8 mouse cellular contexts compared by ENCODE assay signal in the genomic region with DNA sequence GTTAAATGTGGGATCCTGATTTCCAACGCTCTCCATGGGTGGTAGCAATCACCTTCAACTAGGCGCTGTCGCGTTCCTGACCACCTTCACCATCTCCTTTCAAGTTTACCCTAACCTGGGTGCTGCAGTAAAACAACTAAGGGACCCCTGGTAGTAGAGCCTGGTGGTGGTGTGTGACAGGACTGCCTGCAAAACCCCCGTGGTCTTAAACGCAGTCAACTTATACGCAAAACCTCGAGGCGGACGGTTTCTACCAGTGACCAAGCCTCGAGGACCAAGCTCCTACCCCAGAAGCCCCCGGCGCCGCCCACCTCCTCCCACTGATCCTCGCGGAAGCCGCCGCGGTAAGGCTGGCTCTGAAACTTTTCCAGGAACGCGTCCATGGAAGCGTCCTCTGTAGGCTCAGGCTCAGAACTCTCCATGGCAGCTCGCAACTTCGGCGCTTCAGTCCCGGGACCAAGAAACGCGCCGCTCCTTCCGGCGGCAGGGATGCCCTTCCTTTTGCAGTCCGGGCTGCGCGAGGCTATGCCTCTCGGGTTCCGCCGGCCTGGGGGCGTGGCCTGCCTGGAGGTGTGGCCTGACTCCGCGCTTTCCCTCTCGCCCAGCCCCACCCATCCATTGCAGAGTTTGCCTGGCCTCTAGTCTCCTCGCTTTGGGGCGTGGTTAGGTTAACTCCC. TPM values are rescaled to one million over a fixed set of nuclear protein-coding genes. Genes with fewer than 3 reads are reported as not detected.
DNase-seq lines count a peak whose midpoint lies in the region; ATAC-seq and TF ChIP-seq lines count a peak whose summit lies in the region.

Gene Ttc4 (minus strand): TSS at position 503 of the 677 bp plus-strand sequence.

- H3K36me3 ChIP-seq in CH12.LX (replicated peaks in 1 of 2; ENCODE audit: control insufficient read depth in 1 of 2, insufficient read depth in 1 of 2, low read length in 1 of 2), result peaks cover 29 to 38% of the 10 kb centered on the region in 2 experiments
- H3K36me3 ChIP-seq in forebrain, embryonic 11.5 days (ENCODE audit: control insufficient read depth, insufficient read depth, low read length), result no peaks in the 10 kb centered on the region
- peaks cover 19% of the 10 kb centered on the region for H3K36me3 ChIP-seq in heart, embryonic 16.5 days (ENCODE audit: control insufficient read depth, insufficient read depth)
- peaks cover 35% of the 10 kb centered on the region for H3K36me3 ChIP-seq in liver, embryonic 15.5 days (replicated peaks)
- peaks cover 34% of the 10 kb centered on the region for H3K36me3 ChIP-seq in neural tube, embryonic 12.5 days

- H3K27me3 ChIP-seq in CH12.LX (replicated peaks), result peaks cover 19% of the 10 kb centered on the region
- no peaks in the 10 kb centered on the region for H3K27me3 ChIP-seq in forebrain, embryonic 11.5 days (ENCODE audit: control insufficient read depth, insufficient read depth, low read length)
- no peaks in the 10 kb centered on the region for H3K27me3 ChIP-seq in heart, embryonic 16.5 days (ENCODE audit: control insufficient read depth, insufficient read depth, low read length)
- peaks cover 2% of the 10 kb centered on the region; the same call in 1 of the 2 replicates for H3K27me3 ChIP-seq in liver, embryonic 15.5 days
- H3K27me3 ChIP-seq in neural tube, embryonic 12.5 days (replicated peaks), result no peaks in the 10 kb centered on the region

- peak within 1 kb of the TSS; percentile 90 for H3K4me2 ChIP-seq in CH12.LX (ENCODE audit: insufficient read depth, low read depth, poor library complexity, severe bottlenecking)
- peak within 1 kb of the TSS; percentile 66 for H3K4me2 ChIP-seq in forebrain, embryonic 11.5 days (ENCODE audit: low read depth, low read length, severe bottlenecking)
- peak within 1 kb of the TSS; percentile 93 for H3K4me2 ChIP-seq in heart, embryonic 16.5 days (ENCODE audit: low read depth, low read length)
- H3K4me2 ChIP-seq in liver, embryonic 15.5 days, result peak within 1 kb of the TSS; percentile 76
- H3K4me2 ChIP-seq in neural tube, embryonic 12.5 days (replicated peaks), result peak within 1 kb of the TSS; percentile 87

- in situ Hi-C loops in CH12.LX (cut with MboI; ENCODE audit: low pct_ligation_motif_present, low pct_unique_long_range_greater_than_20kb, low sequenced_read_pairs), result no loop called here

- TF ChIP-seq EP300 in CH12.LX (IDR thresholded peaks at IDR 0.05; ENCODE audit: low read length), result no peak

- TF ChIP-seq CTCF in CH12.LX (conservative IDR thresholded peaks at IDR 0.05 in 1 of 2, IDR thresholded peaks at IDR 0.05 in 1 of 2; ENCODE audit: low read depth in 2 of 2, low read length in 2 of 2), result no peak

- ATAC-seq in forebrain, embryonic 11.5 days (replicated peaks; ENCODE audit: low FRiP score), result peak; percentile 98
- peak; percentile 95 for ATAC-seq in heart, embryonic 16.5 days (replicated peaks; ENCODE audit: extremely low read depth, insufficient read depth, low FRiP score)
- ATAC-seq in liver, embryonic 15.5 days (ENCODE audit: insufficient read depth), result peak; percentile 100
- peak; percentile 95 for ATAC-seq in neural tube, embryonic 12.5 days (ENCODE audit: low FRiP score, low read depth)

- peak within 1 kb of the TSS; percentile 93 for H3K9ac ChIP-seq in CH12.LX (ENCODE audit: insufficient read depth, low read depth)
- peak within 1 kb of the TSS; percentile 86 for H3K9ac ChIP-seq in forebrain, embryonic 11.5 days (ENCODE audit: low read length)
- H3K9ac ChIP-seq in heart, embryonic 16.5 days (ENCODE audit: low read length), result peak within 1 kb of the TSS; percentile 97
- peak within 1 kb of the TSS; percentile 96 for H3K9ac ChIP-seq in liver, embryonic 15.5 days
- peak within 1 kb of the TSS; percentile 72 for H3K9ac ChIP-seq in neural tube, embryonic 12.5 days

- no peak within 1 kb of the TSS for H3K27ac ChIP-seq in CH12.LX (ENCODE audit: insufficient read depth, low read depth)
- H3K27ac ChIP-seq in forebrain, embryonic 11.5 days (ENCODE audit: low read depth, low read length), result no peak within 1 kb of the TSS
- H3K27ac ChIP-seq in heart, embryonic 16.5 days (ENCODE audit: low read length), result peak within 1 kb of the TSS; percentile 66
- peak within 1 kb of the TSS; percentile 78 for H3K27ac ChIP-seq in liver, embryonic 15.5 days (replicated peaks)
- H3K27ac ChIP-seq in neural tube, embryonic 12.5 days, result no peak within 1 kb of the TSS

- no peaks in the 10 kb centered on the region for H3K9me3 ChIP-seq in CH12.LX (replicated peaks; ENCODE audit: low read length)
- no peaks in the 10 kb centered on the region for H3K9me3 ChIP-seq in forebrain, embryonic 11.5 days (ENCODE audit: control insufficient read depth, low read length)
- H3K9me3 ChIP-seq in heart, embryonic 16.5 days (replicated peaks; ENCODE audit: control insufficient read depth, low read length), result no peaks in the 10 kb centered on the region
- no peaks in the 10 kb centered on the region for H3K9me3 ChIP-seq in liver, embryonic 15.5 days (replicated peaks)
- H3K9me3 ChIP-seq in neural tube, embryonic 12.5 days, result no peaks in the 10 kb centered on the region

- peak; percentile 92 for TF ChIP-seq POLR2A in CH12.LX (IDR thresholded peaks at IDR 0.05; ENCODE audit: low read depth, low read length)

- under 1% methylated on average over 43 of the region's 43 CpGs for WGBS in forebrain, embryonic 11.5 days
- WGBS in heart, embryonic 16.5 days, result under 1% methylated on average over 43 of the region's 43 CpGs
- WGBS in liver, embryonic 15.5 days (ENCODE audit: insufficient replicate concordance), result under 1% methylated on average over 43 of the region's 43 CpGs
- WGBS in neural tube, embryonic 12.5 days, result 1% methylated on average over 43 of the region's 43 CpGs

- peaks cover 8% of the 10 kb centered on the region for H3K79me2 ChIP-seq in CH12.LX (replicated peaks; ENCODE audit: control insufficient read depth, extremely low read depth, insufficient read depth, poor library complexity, severe bottlenecking)

- DNase-seq in CH12.LX (ENCODE audit: extremely low read depth), result peak; percentile 95
- DNase-seq in c-Kit-positive CD71-positive TER-119-negative erythroid progenitor cells, embryonic 14.5 days (ENCODE audit: low read depth), result peak; percentile 95
- DNase-seq in forebrain, embryonic 11.5 days (ENCODE audit: low spot score), result peak; percentile 97
- DNase-seq in kidney, postnatal 36 days, result peak; percentile 90 to 95
- peak; percentile 80 for DNase-seq in telencephalon, adult 2 months (ENCODE audit: low read depth, low spot score)

- peak within 1 kb of the TSS; percentile 88 to 99 (median 96) for H3K4me3 ChIP-seq in CH12.LX (replicated peaks in 1 of 3; ENCODE audit: low read depth in 2 of 3, low read length in 2 of 3, poor library complexity in 1 of 3)
- H3K4me3 ChIP-seq in forebrain, embryonic 11.5 days (ENCODE audit: low read depth, low read length), result peak within 1 kb of the TSS; percentile 82
- H3K4me3 ChIP-seq in heart, embryonic 16.5 days (ENCODE audit: low read length), result peak within 1 kb of the TSS; percentile 85
- H3K4me3 ChIP-seq in liver, embryonic 15.5 days (replicated peaks), result peak within 1 kb of the TSS; percentile 95
- peak within 1 kb of the TSS; percentile 64 for H3K4me3 ChIP-seq in neural tube, embryonic 12.5 days

- TF ChIP-seq RAD21 in CH12.LX (IDR thresholded peaks at IDR 0.05; ENCODE audit: low read depth, low read length), result no peak

- H3K4me1 ChIP-seq in CH12.LX (ENCODE audit: control insufficient read depth in 1 of 2, insufficient read depth in 2 of 2), result peaks cover 6 to 38% of the 10 kb centered on the region in 2 experiments
- peaks cover 4% of the 10 kb centered on the region for H3K4me1 ChIP-seq in forebrain, embryonic 11.5 days (replicated peaks; ENCODE audit: control insufficient read depth, insufficient read depth, low read length)
- H3K4me1 ChIP-seq in heart, embryonic 16.5 days (ENCODE audit: control insufficient read depth, insufficient read depth, low read length), result peaks cover 8% of the 10 kb centered on the region
- H3K4me1 ChIP-seq in liver, embryonic 15.5 days (replicated peaks), result peaks cover 42% of the 10 kb centered on the region
- H3K4me1 ChIP-seq in neural tube, embryonic 12.5 days, result peaks cover 8% of the 10 kb centered on the region

- dilution Hi-C loops in CH12.LX (cut with MboI; ENCODE audit: extremely low pct_ligation_motif_present, extremely low pct_unique_long_range_greater_than_20kb, low sequenced_read_pairs), result no loop called here

TF ChIP-seq in CH12.LX, 34 proteins besides CTCF, POLR2A, EP300 and RAD21 (continues in another document):
- TF ChIP-seq CHD1 (IDR thresholded peaks at IDR 0.05; ENCODE audit: low read depth, low read length) (no peak), ZKSCAN1 (IDR thresholded peaks at IDR 0.05; ENCODE audit: borderline replicate concordance, low read depth, low read length) (no peak), MXI1 (IDR thresholded peaks at IDR 0.05; ENCODE audit: low read depth, low read length) (peak; percentile 78; the same call in 1 of the 2 replicates), MAX (IDR thresholded peaks at IDR 0.05; ENCODE audit: low read length) (peak; percentile 44; the same call in 1 of the 2 replicates), JUN (IDR thresholded peaks at IDR 0.05; ENCODE audit: insufficient read depth, low read depth, low read length) (no peak), USF1 (IDR thresholded peaks at IDR 0.05; ENCODE audit: low read depth, low read length) (no peak), ZNF384 (IDR thresholded peaks at IDR 0.05; ENCODE audit: low read depth, low read length) (no peak), TCF12 (IDR thresholded peaks at IDR 0.05; ENCODE audit: low read depth, low read length) (peak; percentile 92), MEF2A (IDR thresholded peaks at IDR 0.05; ENCODE audit: borderline replicate concordance, low read depth, low read length) (peak; percentile 75), MAZ (IDR thresholded peaks at IDR 0.05; ENCODE audit: low read depth, low read length) (peak; percentile 86; the same call in 1 of the 2 replicates), NELFE (IDR thresholded peaks at IDR 0.05; ENCODE audit: low read depth, low read length) (peak; percentile 83), NRF1 (IDR thresholded peaks at IDR 0.05; ENCODE audit: low read depth, low read length) (peak; percentile 58), KAT2A (IDR thresholded peaks at IDR 0.05; ENCODE audit: insufficient replicate concordance, low read length) (peak; percentile 82; the same call in 1 of the 2 replicates), ZC3H11A (IDR thresholded peaks at IDR 0.05; ENCODE audit: low read depth, low read length) (no peak), ZMIZ1 (IDR thresholded peaks at IDR 0.05; ENCODE audit: low read depth, low read length) (no peak; the same call in 1 of the 2 replicates)

RNA-seq across cellular contexts. Expression of gene Ttc4, which starts in this region (rescaled TPM):
- 47.8 and 51.3 TPM in 2 replicates for total RNA-seq in CH12.LX (2012; rRNA removed)
- 61.8 and 66.3 TPM in 2 replicates for total RNA-seq in CH12.LX (2014; rRNA removed)
- 50.2 and 50.9 TPM in 2 replicates for polyA plus RNA-seq in CH12.LX (2012; ENCODE audit: insufficient read length, low read depth)
- 99.2 and 101 TPM in 2 replicates for polyA plus RNA-seq in forebrain, embryonic 11.5 days (2014; fragmentation: Nextera tagmentation; extraction: Ambion mirVana)
- 62.8 and 64.1 TPM in 2 replicates for polyA plus RNA-seq in heart, embryonic 16.5 days (2015; fragmentation: Nextera tagmentation; extraction: Ambion mirVana)
- polyA plus RNA-seq in liver, embryonic 15.5 days (2015; fragmentation: Nextera tagmentation; extraction: Ambion mirVana), result 31.1 and 41.9 TPM in 2 replicates
- polyA plus RNA-seq in neural tube, embryonic 12.5 days (2016; fragmentation: Nextera tagmentation; extraction: Ambion mirVana), result 98.2 and 106 TPM in 2 replicates

Comparison
In these comparisons a context has a peak if more than half of its experiments do, and no peak if none do; other contexts are left out.
1. H3K27ac ChIP-seq: peak in heart, embryonic 16.5 days (single experiment) and liver, embryonic 15.5 days (single experiment); none in CH12.LX (single experiment), forebrain, embryonic 11.5 days (single experiment) and neural tube, embryonic 12.5 days (single experiment).
2. Peak in every context shown above with its lines, with median percentiles within 50 percentile points of each other: DNase-seq, H3K4me2 ChIP-seq, H3K4me3 ChIP-seq, H3K9ac ChIP-seq and ATAC-seq.